Mouse (Mus musculus): ENCODE measurements at regions not wholly inside any gene's neighbourhood (a gene's known extent, or its start where the extent isn't known, plus 50 kb on each side); places are given as distances from the start of the nearest gene placed in this dataset.

DNA sequence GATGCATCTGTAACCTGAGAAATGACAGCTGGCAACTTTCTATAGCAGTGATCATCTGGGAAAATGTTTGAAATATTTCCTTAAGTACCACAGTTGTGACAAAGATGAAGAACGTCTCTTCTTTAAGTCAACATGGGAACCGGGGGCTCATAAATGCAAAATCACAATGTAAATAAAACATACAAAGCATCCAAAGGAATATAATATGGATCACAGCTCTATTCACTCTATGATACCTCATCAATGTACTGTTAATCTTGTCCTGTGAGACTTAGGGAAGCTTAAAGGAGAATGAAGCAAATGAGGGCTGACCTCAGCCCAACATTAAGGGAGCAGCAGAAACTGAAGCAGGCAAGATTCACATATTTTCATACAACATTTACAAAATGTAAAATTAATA, 96.3 kb upstream of the Mdga2 start:
- Histone ChIP-seq H3K27ac (ENCODE audit: insufficient read depth, low read depth) (no peak overlapping the region), H3K9ac (ENCODE audit: insufficient read depth, low read depth) (no peak overlapping the region), H3K4me2 (ENCODE audit: insufficient read depth, low read depth, poor library complexity, severe bottlenecking) (no peak overlapping the region), H3K79me2 (replicated peaks; ENCODE audit: control insufficient read depth, extremely low read depth, insufficient read depth, poor library complexity, severe bottlenecking) (no peaks in the 10 kb centered on the region), H3K36me3 (replicated peaks in 1 of 2; ENCODE audit: control insufficient read depth in 1 of 2, insufficient read depth in 1 of 2, low read length in 1 of 2) (no peaks in the 10 kb centered on the region), H3K9me3 (replicated peaks; ENCODE audit: low read length) (no peaks in the 10 kb centered on the region), H3K4me3 (replicated peaks in 1 of 3; ENCODE audit: low read depth in 2 of 3, low read length in 2 of 3, poor library complexity in 1 of 3) (no peak overlapping the region), H3K27me3 (replicated peaks) (no peaks in the 10 kb centered on the region), H3K4me1 (ENCODE audit: control insufficient read depth in 1 of 2, insufficient read depth in 2 of 2) (no peaks in the 10 kb centered on the region)
- dilution Hi-C loops (cut with MboI; ENCODE audit: extremely low pct_ligation_motif_present, extremely low pct_unique_long_range_greater_than_20kb, low sequenced_read_pairs) (no loop called here), in situ Hi-C loops (cut with MboI; ENCODE audit: low pct_ligation_motif_present, low pct_unique_long_range_greater_than_20kb, low sequenced_read_pairs) (no loop called here)
- no peak for DNase-seq (ENCODE audit: extremely low read depth)
- TF ChIP-seq CHD2 (IDR thresholded peaks at IDR 0.05; ENCODE audit: low read length) (no peak), GABPA (IDR thresholded peaks at IDR 0.05; ENCODE audit: insufficient replicate concordance, low read depth, low read length) (no peak), MYC (IDR thresholded peaks at IDR 0.05; ENCODE audit: low read depth, low read length) (no peak), ETS1 (conservative IDR thresholded peaks at IDR 0.05; ENCODE audit: low read depth, low read length) (no peak), E2F4 (IDR thresholded peaks at IDR 0.05; ENCODE audit: insufficient replicate concordance, low read depth, low read length) (no peak), POLR2A (IDR thresholded peaks at IDR 0.05; ENCODE audit: low read depth, low read length) (no peak), UBTF (IDR thresholded peaks at IDR 0.05; ENCODE audit: low read depth, low read length) (no peak), USF1 (IDR thresholded peaks at IDR 0.05; ENCODE audit: low read depth, low read length) (no peak), ZC3H11A (IDR thresholded peaks at IDR 0.05; ENCODE audit: low read depth, low read length) (no peak), ZKSCAN1 (IDR thresholded peaks at IDR 0.05; ENCODE audit: borderline replicate concordance, low read depth, low read length) (no peak), RCOR1 (conservative IDR thresholded peaks at IDR 0.05; ENCODE audit: low read depth, low read length) (no peak)

DNA sequence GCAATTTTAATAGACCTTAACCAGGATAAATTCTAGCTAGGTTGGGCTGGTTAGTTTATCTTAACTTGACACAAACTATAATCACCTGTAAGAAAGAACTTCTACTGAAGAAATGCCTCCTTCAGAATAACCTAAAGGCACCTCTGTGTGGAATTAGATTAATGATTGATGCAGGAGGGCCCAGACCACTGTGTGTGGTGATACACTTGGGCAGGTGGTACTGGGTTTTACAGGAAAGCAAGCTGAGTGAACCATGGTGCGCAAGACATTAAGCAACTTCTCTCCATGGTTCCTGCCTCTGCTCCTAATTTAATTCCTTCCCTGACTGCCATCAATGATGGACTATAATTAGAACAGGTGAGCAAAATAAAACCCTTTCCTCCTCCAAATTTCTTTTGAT, 77.9 kb upstream of the Mdga2 start:
- Histone ChIP-seq H3K79me2 (replicated peaks; ENCODE audit: control insufficient read depth, extremely low read depth, insufficient read depth, poor library complexity, severe bottlenecking) (no peaks in the 10 kb centered on the region), H3K4me2 (ENCODE audit: insufficient read depth, low read depth, poor library complexity, severe bottlenecking) (no peak overlapping the region), H3K27ac (ENCODE audit: insufficient read depth, low read depth) (no peak overlapping the region), H3K4me1 (ENCODE audit: control insufficient read depth in 1 of 2, insufficient read depth in 2 of 2) (no peaks in the 10 kb centered on the region), H3K9me3 (replicated peaks; ENCODE audit: low read length) (no peaks in the 10 kb centered on the region), H3K4me3 (replicated peaks in 1 of 3; ENCODE audit: low read depth in 2 of 3, low read length in 2 of 3, poor library complexity in 1 of 3) (no peak overlapping the region), H3K36me3 (replicated peaks in 1 of 2; ENCODE audit: control insufficient read depth in 1 of 2, insufficient read depth in 1 of 2, low read length in 1 of 2) (no peaks in the 10 kb centered on the region), H3K9ac (ENCODE audit: insufficient read depth, low read depth) (no peak overlapping the region), H3K27me3 (replicated peaks) (no peaks in the 10 kb centered on the region)
- in situ Hi-C loops (cut with MboI; ENCODE audit: low pct_ligation_motif_present, low pct_unique_long_range_greater_than_20kb, low sequenced_read_pairs), result no loop called here
- no peak for DNase-seq (ENCODE audit: extremely low read depth)
- dilution Hi-C loops (cut with MboI; ENCODE audit: extremely low pct_ligation_motif_present, extremely low pct_unique_long_range_greater_than_20kb, low sequenced_read_pairs), result no loop called here
- no peak for TF ChIP-seq CHD2 (IDR thresholded peaks at IDR 0.05; ENCODE audit: low read length)
- TF ChIP-seq ZMIZ1 (IDR thresholded peaks at IDR 0.05; ENCODE audit: low read depth, low read length), result no peak
- TF ChIP-seq EP300 (IDR thresholded peaks at IDR 0.05; ENCODE audit: low read length), result no peak
- no peak for TF ChIP-seq CHD1 (IDR thresholded peaks at IDR 0.05; ENCODE audit: low read depth, low read length)
- no peak for TF ChIP-seq MAFK (IDR thresholded peaks at IDR 0.05; ENCODE audit: insufficient replicate concordance, low read length)
- TF ChIP-seq GABPA (IDR thresholded peaks at IDR 0.05; ENCODE audit: insufficient replicate concordance, low read depth, low read length), result no peak
- no peak for TF ChIP-seq CTCF (conservative IDR thresholded peaks at IDR 0.05 in 1 of 2, IDR thresholded peaks at IDR 0.05 in 1 of 2; ENCODE audit: low read depth in 2 of 2, low read length in 2 of 2)
- TF ChIP-seq BHLHE40 (IDR thresholded peaks at IDR 0.05; ENCODE audit: low read depth, low read length), result no peak

All from CH12.LX (cell line).